Mouse (Mus musculus) T-helper 17 cell (primary cell): Measurements from ENCODE around the gene Ppp1r14b.

ENCODE experiments used
- in situ Hi-C, 2 experiments: fragments of 300-600 bp; cut with MboI, MseI; formaldehyde crosslinking; loops; 1 replicate in 1 of 2; 2 replicates in 1 of 2; pipeline ENCODE4 v1.15.1; 2025; ENCODE audit warnings: high pct_unique_total_duplicates in 2 of 2

Ppp1r14b gene

DNA sequence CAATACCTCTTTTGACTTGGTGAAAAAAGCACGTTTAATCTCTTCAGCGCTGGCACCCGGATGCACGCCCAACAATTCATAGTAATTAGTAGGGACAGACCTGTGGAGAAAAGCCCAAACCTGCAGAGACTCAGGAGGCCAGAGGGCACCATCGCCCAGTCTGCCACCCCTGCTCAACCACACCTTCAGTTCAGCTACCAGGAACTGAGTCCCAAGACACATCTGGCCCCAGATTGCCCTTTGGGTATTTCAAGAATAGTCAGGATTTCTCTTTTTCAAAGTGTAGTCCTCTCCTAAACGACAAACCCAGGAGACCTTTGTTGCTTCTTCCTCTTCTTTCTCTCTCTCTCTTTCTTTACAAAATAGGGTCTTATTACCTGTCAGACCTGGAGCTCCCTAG lies 15.9 kb downstream of the Ppp1r14b start:
- in situ Hi-C loops, result loop anchor here in 1 of 2 experiments (25.0 kb wide), 1 partner anchor 1922 kb away; the partner anchor contains the start of gene B3gat3

DNA sequence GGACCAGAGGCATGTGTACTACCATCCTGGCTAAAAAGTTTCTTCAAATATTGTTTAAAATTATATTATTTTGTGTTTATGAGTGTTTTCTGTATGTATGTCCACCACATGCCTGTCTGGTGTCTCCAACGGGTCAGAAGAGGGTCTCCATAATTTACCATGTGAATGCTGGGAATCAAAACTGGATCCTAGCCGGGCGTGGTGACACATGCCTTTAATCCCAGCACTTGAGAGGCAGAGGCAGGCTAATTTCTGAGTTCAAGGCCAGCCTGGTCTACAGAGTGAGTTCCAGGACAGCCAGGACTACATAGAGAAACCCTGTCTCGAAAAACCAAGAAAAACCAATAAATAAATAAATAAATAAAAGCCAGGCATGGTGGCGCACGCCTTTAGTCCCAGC lies 16.4 kb downstream of the Ppp1r14b start:
- in situ Hi-C loops, result loop anchor here in 1 of 2 experiments (25.0 kb wide), 1 partner anchor 1921 kb away; the partner anchor contains the start of gene B3gat3

DNA sequence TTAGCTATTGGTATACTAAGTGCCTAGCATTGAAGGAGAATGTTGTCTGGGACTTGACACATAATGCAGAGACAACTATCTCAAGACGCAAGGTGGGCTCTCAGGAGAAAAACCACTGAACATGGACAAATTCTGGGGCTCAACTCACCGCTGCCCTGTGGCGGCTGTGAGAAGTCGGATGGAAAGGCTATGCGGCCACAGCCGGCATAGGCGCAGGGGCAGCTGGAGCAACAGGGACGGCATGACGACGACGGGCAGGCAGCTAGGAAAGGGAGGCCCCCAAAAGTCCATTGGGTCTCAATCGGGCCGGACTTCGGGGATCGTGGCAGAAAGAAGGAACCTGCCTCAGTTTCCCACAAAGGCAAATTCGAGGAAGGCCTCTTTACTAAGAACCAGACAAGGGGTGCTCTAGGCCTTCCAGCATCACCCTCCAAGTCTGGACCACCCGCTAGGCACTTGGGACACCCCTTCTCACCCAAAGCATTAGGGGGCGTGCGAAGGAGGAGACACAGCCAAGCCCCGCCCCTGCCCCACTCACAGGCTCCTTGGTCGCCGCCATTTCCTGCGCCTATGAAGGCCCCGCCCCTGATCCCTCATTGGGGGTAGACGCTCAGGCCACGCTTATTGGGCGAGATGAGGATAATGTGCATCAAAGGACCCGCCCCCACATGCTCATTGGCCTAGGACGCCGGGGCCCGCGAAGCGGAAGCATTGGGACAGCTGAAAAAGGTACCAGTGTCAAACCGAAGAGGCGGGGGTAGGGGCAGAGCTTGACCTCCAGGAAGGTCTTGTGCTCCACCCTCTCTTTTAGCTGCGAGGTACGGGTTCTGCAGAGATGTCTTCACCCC lies 17.5 kb downstream of the Ppp1r14b start, which contains the start of gene Dnajc4:
Dnajc4 (minus strand) TSS at position 562 of the 848 bp plus-strand sequence.
- in situ Hi-C loops, result loop anchor here in 1 of 2 experiments (25.0 kb wide), 1 partner anchor 1920 kb away; the partner anchor contains the start of gene B3gat3

- in situ Hi-C loops, result loop anchor here in 1 of 2 experiments (25.0 kb wide), 1 partner anchor 1919 kb away; the partner anchor contains the start of gene B3gat3
These were observed 18.4 kb downstream of the Ppp1r14b start for GRCm38 (mm10) chr19:6993011-6993770.

GRCm38 (mm10) chr19:6994002-6994401 lies 19.2 kb downstream of the Ppp1r14b start:
- in situ Hi-C loops, result loop anchor here in 1 of 2 experiments (25.0 kb wide), 1 partner anchor 1918 kb away; the partner anchor contains the start of gene B3gat3

DNA sequence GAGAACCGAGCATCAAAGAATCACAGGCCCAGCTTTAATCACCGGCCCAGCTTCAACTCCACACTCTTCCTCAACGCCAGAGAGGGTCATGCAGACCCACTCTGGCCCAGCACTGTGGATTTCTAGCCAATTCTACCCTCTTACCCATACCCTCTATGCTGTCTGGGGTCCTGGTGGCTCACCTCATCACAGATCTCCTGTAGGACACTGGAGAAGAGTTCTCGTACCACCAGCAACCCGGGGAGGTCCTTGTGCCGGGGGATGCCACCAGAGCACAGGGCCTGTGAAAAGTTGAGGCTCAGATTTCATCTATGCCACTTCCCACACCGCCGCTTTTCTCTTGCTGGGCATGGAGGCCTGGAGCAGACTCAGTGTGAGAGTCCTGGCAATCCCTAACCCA lies 19.7 kb downstream of the Ppp1r14b start:
- in situ Hi-C loops, result loop anchor here in 1 of 2 experiments (25.0 kb wide), 1 partner anchor 1918 kb away; the partner anchor contains the start of gene B3gat3

- in situ Hi-C loops, result loop anchor here in 1 of 2 experiments (25.0 kb wide), 1 partner anchor 1917 kb away; the partner anchor contains the start of gene B3gat3
These were observed 20.7 kb downstream of the Ppp1r14b start for GRCm38 (mm10) chr19:6995255-6995991.

- in situ Hi-C loops, result loop anchor here in 1 of 2 experiments (25.0 kb wide), 1 partner anchor 1916 kb away; the partner anchor contains the start of gene B3gat3
These were observed 21.2 kb downstream of the Ppp1r14b start, which contains the start of the genes Nudt22 and Trpt1 for GRCm38 (mm10) chr19:6996006-6996405. Gene Nudt22, minus strand, starts transcription at chr19:6996117. Gene Trpt1, plus strand, starts transcription at chr19:6996131.

DNA sequence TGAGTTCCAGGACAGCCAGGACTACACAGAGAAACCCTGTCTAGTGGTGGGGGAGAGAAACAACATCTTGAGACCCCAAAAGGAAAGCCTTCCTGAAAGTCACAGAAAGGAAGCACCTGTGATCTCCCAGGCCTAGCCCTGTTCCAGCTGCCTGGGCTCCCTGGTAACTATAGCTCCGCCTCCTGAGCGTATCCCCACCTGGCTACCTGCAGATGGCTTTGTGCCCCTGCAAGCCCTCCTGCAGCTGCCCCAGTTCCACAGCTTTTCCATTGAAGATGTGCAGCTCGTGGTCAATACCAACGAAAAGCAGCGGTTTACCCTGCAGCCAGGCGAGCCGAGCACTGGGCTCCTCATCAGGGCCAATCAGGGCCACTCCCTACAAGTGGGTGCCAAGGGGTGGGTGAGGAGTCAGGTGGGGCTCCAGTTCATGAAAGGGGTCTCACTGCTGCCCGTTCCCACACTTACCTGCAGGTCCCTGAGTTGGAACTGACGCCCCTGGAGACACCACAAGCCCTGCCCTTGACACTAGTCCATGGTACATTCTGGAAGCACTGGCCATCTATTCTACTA lies 23.0 kb downstream of the Ppp1r14b start:
- in situ Hi-C loops, result loop anchor here in 1 of 2 experiments (25.0 kb wide), 1 partner anchor 1914 kb away; the partner anchor contains the start of gene B3gat3

GRCm38 (mm10) chr19:6999360-7000063 lies 24.7 kb downstream of the Ppp1r14b start:
- in situ Hi-C loops, result loop anchor here (10.0 to 25.0 kb wide), 2 partner anchors 315 to 1913 kb away; partner anchors contain the start of gene B3gat3 (in 2 of the 2)

DNA sequence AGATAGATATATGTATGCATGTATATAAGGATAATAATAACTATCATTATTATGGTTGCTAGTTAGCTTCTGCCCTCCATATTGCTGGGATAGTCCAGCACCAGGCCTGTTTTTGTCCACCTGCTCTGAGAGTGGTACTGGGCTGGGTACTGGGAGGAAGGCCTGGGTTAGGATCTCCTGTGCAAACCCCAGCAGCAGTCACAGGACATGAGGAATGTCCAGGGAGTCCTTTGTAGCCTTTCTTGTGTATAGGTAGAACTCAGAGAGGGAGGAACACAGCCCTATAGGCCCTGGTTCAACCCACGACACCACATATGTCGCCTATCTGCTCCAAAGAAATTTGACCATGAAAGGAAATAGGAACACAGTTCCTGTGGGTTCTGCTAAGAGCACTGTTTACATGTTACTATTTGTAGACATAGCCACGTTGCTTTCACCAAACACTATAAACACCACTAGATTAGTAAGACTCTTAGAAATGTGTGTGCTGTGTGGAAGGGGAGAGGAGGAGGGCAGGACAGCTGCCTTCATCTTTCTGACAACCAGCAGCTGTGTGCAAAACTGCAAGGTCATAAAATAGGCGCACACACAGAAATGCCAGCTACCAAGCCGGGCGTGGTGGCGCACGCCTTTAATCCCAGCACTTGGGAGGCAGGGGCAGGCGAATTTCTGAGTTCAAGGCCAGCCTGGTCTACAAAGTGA lies 32.3 kb downstream of the Ppp1r14b start:
- in situ Hi-C loops, result loop anchor here in 1 of 2 experiments (10.0 to 25.0 kb wide), 2 partner anchors 322 to 1905 kb away; partner anchors contain the start of gene B3gat3

- in situ Hi-C loops, result loop anchor here in 1 of 2 experiments (25.0 kb wide), 1 partner anchor 1900 kb away; the partner anchor contains the start of gene B3gat3
These were observed 37.7 kb downstream of the Ppp1r14b start for GRCm38 (mm10) chr19:7012426-7012825.

DNA sequence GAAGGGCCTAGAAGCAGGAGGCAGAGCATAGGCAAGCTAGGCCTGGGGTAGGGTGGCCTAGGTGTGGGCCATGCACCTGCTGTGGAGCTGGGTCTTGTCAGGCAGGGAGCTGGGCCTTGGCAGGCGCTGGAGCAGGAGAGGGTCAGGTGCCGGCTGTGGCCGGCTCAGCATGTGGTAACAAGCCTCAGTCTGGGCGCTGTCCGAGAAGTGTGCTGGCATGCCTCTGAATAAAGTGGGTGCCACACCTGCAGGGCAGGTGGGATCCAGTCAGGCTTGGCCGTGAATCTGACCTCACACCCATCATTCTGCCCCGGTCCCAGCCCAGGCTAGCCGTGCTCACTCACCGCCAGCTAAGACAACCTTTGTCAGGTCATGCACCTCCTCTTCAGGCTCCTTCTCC lies 39.2 kb downstream of the Ppp1r14b start:
- in situ Hi-C loops, result loop anchor here in 1 of 2 experiments (25.0 kb wide), 1 partner anchor 1898 kb away; the partner anchor contains the start of gene B3gat3

DNA sequence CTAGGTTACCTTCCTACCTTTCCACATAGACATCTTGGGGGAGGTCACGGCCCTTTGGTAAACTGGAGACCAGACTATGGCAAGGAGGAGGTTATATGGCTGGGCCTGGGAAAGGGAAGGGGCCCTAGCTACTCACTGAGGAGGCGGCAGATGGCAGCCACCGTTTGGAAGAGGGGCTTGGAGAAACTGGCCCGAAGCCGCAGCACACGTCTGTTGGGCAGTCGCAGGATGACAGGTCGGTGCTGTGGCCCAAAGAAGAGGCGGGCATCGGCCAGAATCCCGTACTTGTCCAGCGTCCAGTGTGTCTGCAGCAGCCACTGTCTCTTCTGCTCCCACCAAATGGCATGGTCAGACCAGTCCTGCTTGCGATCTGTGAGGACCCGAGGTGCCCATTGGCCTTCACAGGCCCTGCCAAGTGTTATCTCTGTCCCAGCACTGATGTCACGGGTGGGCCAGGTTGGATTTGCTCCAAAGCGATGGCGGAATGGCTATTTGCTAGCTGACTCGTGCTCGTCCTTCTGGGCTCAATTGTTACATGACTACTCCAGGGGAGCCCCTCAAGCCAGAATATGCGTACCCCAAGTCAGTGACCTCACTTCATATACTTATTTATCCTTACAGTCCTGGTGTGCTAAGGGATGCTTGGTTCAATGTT lies 39.8 kb downstream of the Ppp1r14b start:
- in situ Hi-C loops, result loop anchor here in 1 of 2 experiments (25.0 kb wide), 1 partner anchor 1898 kb away; the partner anchor contains the start of gene B3gat3

DNA sequence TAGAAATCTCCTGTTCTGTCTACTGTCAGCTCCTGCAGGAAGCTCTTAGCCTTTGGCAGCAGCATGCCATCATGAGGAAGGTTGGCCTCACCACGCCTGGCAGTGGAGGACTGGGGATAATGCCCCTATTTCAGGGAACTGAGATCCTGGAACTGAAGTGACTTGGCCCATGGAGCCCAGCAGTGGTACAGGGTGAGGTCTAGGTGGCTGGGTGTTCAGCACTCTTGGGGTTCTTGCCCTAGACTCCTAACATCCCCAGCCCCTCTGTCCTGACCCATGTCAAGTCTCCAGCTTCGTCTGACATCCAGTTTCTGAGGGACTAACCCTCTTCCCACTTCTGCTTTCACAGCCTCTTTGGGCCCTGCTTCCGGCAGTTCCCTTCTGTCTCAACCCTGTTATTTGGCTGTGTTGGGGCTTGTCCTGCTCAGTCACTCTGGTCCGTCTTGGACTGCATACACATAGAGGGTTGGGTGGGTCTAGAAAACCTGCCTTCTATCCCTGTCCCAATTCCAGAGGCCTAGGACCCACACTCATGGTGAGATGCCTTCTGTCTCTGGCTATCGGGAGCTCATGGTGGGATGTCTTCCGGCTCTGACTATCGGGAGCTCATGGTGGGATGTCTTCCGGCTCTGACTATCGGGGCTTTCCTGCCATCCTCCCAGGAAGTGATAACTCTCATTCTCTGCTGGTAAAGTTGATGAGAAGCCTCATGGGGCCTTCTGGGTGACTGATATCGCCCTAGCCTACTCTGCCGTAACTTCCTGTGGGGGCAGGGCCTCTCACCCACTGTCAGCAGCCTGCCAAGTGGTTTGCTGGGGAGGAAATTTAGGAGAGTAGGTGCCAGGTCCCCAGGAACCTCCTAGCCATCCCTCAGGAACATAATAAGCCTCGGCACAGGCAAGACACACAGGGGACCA lies 43.0 kb downstream of the Ppp1r14b start:
- in situ Hi-C loops, result loop anchor here in 1 of 2 experiments (25.0 kb wide), 1 partner anchor 1895 kb away; the partner anchor contains the start of gene B3gat3

DNA sequence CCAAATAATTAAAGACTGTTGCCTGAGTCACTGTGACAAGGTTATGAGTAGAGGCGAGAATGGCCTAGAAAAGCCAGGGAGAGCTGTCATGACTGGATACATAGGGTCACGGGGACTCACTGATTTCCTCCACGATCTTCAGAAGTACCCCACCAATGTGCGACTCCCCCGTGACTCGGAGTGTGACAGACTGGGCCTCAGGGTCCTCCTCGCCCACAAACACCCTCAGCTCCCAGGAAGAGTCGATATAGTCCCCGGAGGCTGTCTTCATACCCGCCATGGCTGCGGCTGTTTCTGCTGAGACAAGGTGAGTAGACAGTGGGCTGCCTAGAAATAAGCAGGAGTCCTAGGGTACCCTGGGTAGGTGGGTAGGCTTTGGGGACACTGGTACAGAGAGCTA lies 43.8 kb downstream of the Ppp1r14b start:
- in situ Hi-C loops, result loop anchor here in 1 of 2 experiments (25.0 kb wide), 1 partner anchor 1894 kb away; the partner anchor contains the start of gene B3gat3
